In the genomic region with DNA sequence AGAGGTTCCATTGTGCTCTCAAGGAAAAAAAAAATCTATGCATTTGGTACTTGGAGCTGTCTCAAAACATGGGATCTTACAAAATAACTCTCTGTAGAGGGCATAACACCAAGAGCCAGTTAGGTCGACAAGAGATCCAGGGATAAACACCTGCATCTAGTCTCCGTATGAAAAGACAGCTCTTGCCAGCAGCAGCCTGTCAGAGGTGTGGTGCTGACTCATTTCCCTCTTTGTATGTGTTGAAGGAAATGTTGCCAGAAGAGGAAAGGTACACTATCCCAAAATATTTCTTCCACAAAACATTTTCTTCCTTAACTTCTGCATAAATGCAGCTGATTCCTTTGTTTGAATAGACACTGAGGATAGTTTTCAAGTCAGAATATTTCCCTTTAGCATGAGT, we compare ENCODE assay signal across 24 mouse cellular contexts.
DNase-seq lines count a peak whose midpoint lies in the region; TF ChIP-seq lines count a peak whose summit lies in the region.
"Had no signal": no experiment of that assay in that cellular context is flagged by ENCODE, and none has a peak within 500 bp of the region (broad histone marks: within the 10 kb centered on the region; RNA-seq: fewer than 3 reads in every experiment).

No protein-coding gene starts in this region.

- DNase-seq in heart, adult 8-10 months (ENCODE audit: low spot score), result peak; percentile 33
- no peak for DNase-seq in heart, postnatal 25 days (ENCODE audit: low spot score)
- DNase-seq in left cerebral cortex, postnatal 36 days (ENCODE audit: low spot score in 2 of 2), result peak; percentile 9 to 15
- no peak for DNase-seq in left cerebral cortex, adult 2 months (ENCODE audit: extremely low spot score in 1 of 2, low spot score in 2 of 2)
- DNase-seq in fat pad, adult 2 months (ENCODE audit: extremely low read depth, low read depth, low spot score), result peak; percentile 26
- DNase-seq in telencephalon, adult 2 months (ENCODE audit: low read depth, low spot score), result peak; percentile 43
- DNase-seq: adrenal gland, postnatal 36 days; B cell, adult 2 months; cerebellum, adult 2 months; cerebellum, postnatal 14 days; forebrain, postnatal 0 days; gastrocnemius, postnatal 36 days; kidney, adult 18-20 months; liver, postnatal 0 days; lung, postnatal 36 days; thymus, adult 2 months; thymus, postnatal 36 days had no signal

- intact Hi-C loops in heart, postnatal 25 days (cut with DNase I), result no loop called here
- intact Hi-C loops in left cerebral cortex, postnatal 36 days (cut with DNase I), result no loop called here
- intact Hi-C loops in left cerebral cortex, adult 2 months (cut with DNase I), result no loop called here

- TF ChIP-seq CTCF in left cerebral cortex, adult 2 months (IDR thresholded peaks at IDR 0.05), result no peak

- no peak overlapping the region for H3K27ac ChIP-seq in left cerebral cortex, adult 2 months
- H3K27ac ChIP-seq: forebrain, embryonic 12.5 days; hindbrain, embryonic 10.5 days; hindbrain, embryonic 15.5 days; layer of hippocampus, adult 2 months; limb, embryonic 13.5 days; stomach, postnatal 0 days had no signal

- H3K4me3 ChIP-seq in left cerebral cortex, adult 2 months, result no peak overlapping the region
- H3K4me3 ChIP-seq: erythroblast, embryonic 14.5 days; forebrain, embryonic 12.5 days; hindbrain, embryonic 10.5 days; hindbrain, embryonic 15.5 days; layer of hippocampus, adult 2 months; limb, embryonic 13.5 days had no signal

Comparison
In these comparisons a context has a peak if more than half of its experiments do, and no peak if none do; other contexts are left out.
1. DNase-seq: peak in heart, adult 8-10 months (single experiment), left cerebral cortex, postnatal 36 days (2 of 2), fat pad, adult 2 months (single experiment) and telencephalon, adult 2 months (single experiment); none in heart, postnatal 25 days (single experiment) and left cerebral cortex, adult 2 months (0 of 2).